Mouse (Mus musculus): ENCODE results near the gene Pparg.

DNA sequence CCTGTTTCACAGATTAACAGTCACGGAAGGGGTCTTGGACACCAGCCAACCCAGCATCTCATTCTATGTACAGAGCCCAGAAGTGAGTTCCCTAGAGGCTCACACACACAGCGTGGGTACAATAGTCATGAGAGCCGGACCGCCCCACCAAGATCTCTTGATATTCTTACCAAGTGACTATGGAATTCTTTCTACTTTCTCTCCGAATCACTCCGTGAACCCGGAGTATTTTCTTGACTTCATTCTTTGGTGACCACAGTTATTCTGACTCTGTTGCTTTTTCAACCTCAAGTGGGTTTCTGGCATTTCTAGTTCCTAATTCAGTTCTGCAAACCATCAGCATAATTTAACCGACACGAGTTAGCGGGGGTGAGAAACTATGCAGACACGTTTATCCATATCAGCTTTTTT, 43.9 kb upstream of the Pparg start:
- no peak for TF ChIP-seq CHD2 (IDR thresholded peaks at IDR 0.05; ENCODE audit: low read length)
- TF ChIP-seq MXI1 (IDR thresholded peaks at IDR 0.05; ENCODE audit: low read depth, low read length): no peak
- no peak for TF ChIP-seq GABPA (IDR thresholded peaks at IDR 0.05; ENCODE audit: insufficient replicate concordance, low read depth, low read length)
- no peak for TF ChIP-seq CTCF (conservative IDR thresholded peaks at IDR 0.05 in 1 of 2, IDR thresholded peaks at IDR 0.05 in 1 of 2; ENCODE audit: low read depth in 2 of 2, low read length in 2 of 2)
- TF ChIP-seq ELF1 (IDR thresholded peaks at IDR 0.05; ENCODE audit: low read depth, low read length): no peak
- no peak for TF ChIP-seq NRF1 (IDR thresholded peaks at IDR 0.05; ENCODE audit: low read depth, low read length)
- TF ChIP-seq USF1 (IDR thresholded peaks at IDR 0.05; ENCODE audit: low read depth, low read length): no peak
- TF ChIP-seq POLR2A (IDR thresholded peaks at IDR 0.05; ENCODE audit: low read depth, low read length): no peak
- TF ChIP-seq KAT2A (IDR thresholded peaks at IDR 0.05; ENCODE audit: insufficient replicate concordance, low read length): no peak
- TF ChIP-seq NELFE (IDR thresholded peaks at IDR 0.05; ENCODE audit: low read depth, low read length): no peak
- TF ChIP-seq JUND (conservative IDR thresholded peaks at IDR 0.05; ENCODE audit: low read depth, low read length): no peak
- no peak; the same call in 1 of the 2 replicates for TF ChIP-seq EP300 (IDR thresholded peaks at IDR 0.05; ENCODE audit: low read length)
- TF ChIP-seq POLR2AphosphoS2 (IDR thresholded peaks at IDR 0.05; ENCODE audit: low read depth, low read length): no peak
- no peak for TF ChIP-seq HCFC1 (IDR thresholded peaks at IDR 0.05; ENCODE audit: low read depth, low read length)
